Mouse (Mus musculus) heart, embryonic 10.5 days (tissue): ENCODE measurements around the gene Dnaaf2. TPM values are rescaled to one million over a fixed set of nuclear protein-coding genes. Genes with fewer than 3 reads are reported as not detected.
"Not testable (repeated sequence)": the region's sequence is repeated elsewhere in the genome, so short reads cannot be mapped to it uniquely, and the experiment has no call there.

Source experiments
- DNase-seq: peaks from one replicate; pipeline ENCODE4 v3.0.0-alpha.2; 2017; ENCODE audit warnings: low spot score
- H3K27ac ChIP-seq: fragments of 300-500 bp; sonication (generic); 2 replicates; pipeline ENCODE4 v1.5.1; 2016; ENCODE audit warnings: mild to moderate bottlenecking
- H3K27me3 ChIP-seq: fragments of 300-500 bp; sonication (generic); 2 replicates; pipeline ENCODE4 v1.6.1; 2016; ENCODE audit warnings: mild to moderate bottlenecking; ENCODE audit not compliant: poor library complexity, insufficient read depth, severe bottlenecking
- H3K36me3 ChIP-seq: fragments of 300-500 bp; sonication (generic); 2 replicates; pipeline ENCODE4 v1.6.1; 2016; ENCODE audit warnings: mild to moderate bottlenecking, moderate library complexity
- H3K4me1 ChIP-seq: fragments of 300-500 bp; sonication (generic); 2 replicates; pipeline ENCODE4 v1.6.1; 2016; ENCODE audit warnings: mild to moderate bottlenecking
- H3K4me3 ChIP-seq: fragments of 300-500 bp; sonication (generic); 2 replicates; pipeline ENCODE4 v1.5.1; 2016; ENCODE audit warnings: mild to moderate bottlenecking, moderate library complexity
- H3K9me3 ChIP-seq: fragments of 300-500 bp; sonication (generic); 2 replicates; pipeline ENCODE4 v1.6.1; 2016; ENCODE audit warnings: mild to moderate bottlenecking, moderate library complexity
- WGBS: fragments of 180-500 bp; shearing (Covaris S2); methylation state at CpG from one replicate; pipeline ENCODE4 v1.1.7; 2016; 5-methylcytosine and 5-hydroxymethylcytosine counted together
- polyA plus RNA-seq: library from polyadenylated mRNA; unstranded; fragments of >200 nt; fragmentation: Nextera tagmentation; extraction: Ambion mirVana; gene quantifications from 2 replicates; pipeline ENCODE4 v1.2.1, GENCODE M21; 2016

Gene Dnaaf2
- polyA plus RNA-seq, 1 experiment from 2014 or later, result 13.0 TPM

DNA sequence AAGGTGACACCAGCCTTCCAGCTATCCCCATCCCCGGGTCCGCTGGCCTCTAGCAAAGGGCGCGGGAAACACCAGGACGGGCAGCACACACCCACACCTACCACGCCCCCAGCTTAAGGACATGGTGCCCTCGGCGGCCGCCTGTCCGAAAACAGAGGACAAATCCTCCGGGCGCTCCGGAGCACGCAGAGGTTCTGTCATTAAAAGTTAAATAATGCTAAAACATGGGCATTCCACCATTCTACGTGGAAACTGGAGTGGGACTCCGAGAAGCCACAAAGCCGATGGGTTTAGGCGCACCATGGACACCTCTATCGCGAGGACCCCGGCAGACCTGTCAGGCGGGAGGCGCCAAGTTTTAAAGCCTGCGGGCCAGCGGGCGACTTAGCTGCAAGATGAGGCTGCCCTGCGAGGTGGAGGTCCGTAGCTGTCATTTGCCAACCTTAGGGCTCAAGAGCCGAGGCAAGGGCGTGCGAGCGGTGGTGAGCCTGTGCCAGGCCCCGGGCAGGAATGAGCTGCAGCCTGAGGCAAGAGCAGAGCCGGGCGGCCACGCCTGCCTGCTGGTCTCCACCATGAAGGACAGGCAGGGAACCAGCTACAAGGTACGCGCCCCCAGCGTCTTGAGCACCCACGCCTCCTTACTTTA lies 29.6 kb downstream of the Dnaaf2 start, which contains the start of gene Lrr1:
Gene Lrr1 (plus strand): TSS at position 354 of the 646 bp plus-strand sequence.
- H3K36me3 ChIP-seq, result peaks cover 11% of the 10 kb centered on the region; the same call in 1 of the 2 replicates
- H3K9me3 ChIP-seq, result no peaks in the 10 kb centered on the region
- peak within 1 kb of the TSS; percentile 98 for H3K27ac ChIP-seq
- H3K4me3 ChIP-seq, result peak within 1 kb of the TSS; percentile 91
- peak; percentile 94 for DNase-seq
- 0% methylated on average over 40 of the region's 40 CpGs for WGBS
- H3K27me3 ChIP-seq, result no peaks in the 10 kb centered on the region
- H3K4me1 ChIP-seq, result peaks cover 14% of the 10 kb centered on the region

DNA sequence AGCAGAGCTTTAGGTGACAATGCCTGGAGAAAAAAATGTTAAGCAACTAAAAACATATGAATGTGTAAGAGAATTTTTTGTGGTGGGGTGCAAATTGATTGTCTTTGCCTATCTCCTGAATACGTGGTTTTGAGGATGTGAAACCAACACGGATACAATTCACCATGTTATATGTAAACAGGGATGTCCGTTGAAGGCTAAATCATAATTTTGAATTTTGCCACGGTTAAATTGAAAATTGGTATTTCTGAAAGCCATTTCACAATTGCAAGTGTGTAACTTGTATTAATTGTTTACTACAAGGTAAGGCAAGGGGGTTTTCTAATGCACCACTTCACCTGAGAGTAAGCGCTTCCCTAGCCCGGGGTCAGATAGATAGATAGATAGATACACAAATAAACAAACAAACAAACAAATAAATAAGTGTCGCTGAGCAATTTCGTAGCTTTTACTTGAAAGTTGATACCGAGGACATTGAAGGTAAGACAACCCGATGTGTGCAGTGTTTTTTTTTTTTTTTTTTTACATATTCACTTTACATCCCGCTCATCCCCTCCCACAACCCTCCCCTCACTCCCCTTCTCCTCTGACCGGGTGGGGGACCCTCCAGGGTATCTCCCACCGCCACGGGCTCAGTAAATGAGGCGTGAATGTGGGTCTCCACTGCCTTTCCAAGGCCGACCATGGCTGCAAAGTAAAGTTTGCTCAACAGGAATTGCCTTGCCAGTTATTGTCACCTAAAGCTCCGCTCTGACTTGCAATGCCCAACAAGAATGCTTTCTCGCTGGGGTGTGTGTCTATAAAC lies 30.4 kb downstream of the Dnaaf2 start:
- Histone ChIP-seq H3K4me3 (peak overlapping the region; percentile 91), H3K27me3 (no peaks in the 10 kb centered on the region), H3K27ac (peak overlapping the region; percentile 98), H3K36me3 (peaks cover 4% of the 10 kb centered on the region; the same call in 1 of the 2 replicates), H3K9me3 (no peaks in the 10 kb centered on the region), H3K4me1 (peaks cover 14% of the 10 kb centered on the region)
- WGBS, result 9% methylated on average over 18 of the region's 18 CpGs
- no peak for DNase-seq

DNA sequence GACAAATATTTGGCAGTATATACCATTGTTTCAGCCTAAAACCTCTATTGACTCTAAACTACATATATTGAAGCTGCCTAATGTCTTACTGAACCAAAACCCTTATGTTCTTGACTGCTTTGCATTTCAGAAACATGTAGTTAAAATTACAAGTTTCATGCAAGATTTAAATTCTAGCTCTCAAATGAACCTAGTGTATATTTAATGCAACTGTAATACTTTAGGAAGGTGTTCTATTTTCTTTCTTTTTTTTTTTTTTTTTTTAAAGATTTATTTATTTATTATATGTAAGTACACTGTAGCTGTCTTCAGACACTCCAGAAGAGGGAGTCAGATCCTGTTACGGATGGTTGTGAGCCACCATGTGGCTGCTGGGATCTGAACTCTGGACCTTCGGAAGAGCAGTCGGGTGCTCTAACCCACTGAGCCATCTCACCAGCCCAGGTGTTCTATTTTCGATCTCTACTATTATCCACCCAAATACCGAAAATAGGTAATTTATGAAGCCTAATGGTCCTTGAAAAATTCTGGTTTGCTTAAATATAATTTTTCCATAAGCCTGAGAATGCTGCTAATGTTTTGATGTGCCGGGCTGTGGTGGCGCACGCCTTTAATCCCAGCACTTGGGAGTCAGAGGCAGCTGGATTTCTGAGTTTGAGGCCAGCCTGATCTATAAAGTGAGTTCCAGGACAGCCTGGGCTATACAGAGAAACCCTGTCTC lies 31.2 kb downstream of the Dnaaf2 start:
- not testable (repeated sequence) for H3K36me3 ChIP-seq, DNase-seq
- 64% methylated on average over 8 of the region's 8 CpGs for WGBS

DNA sequence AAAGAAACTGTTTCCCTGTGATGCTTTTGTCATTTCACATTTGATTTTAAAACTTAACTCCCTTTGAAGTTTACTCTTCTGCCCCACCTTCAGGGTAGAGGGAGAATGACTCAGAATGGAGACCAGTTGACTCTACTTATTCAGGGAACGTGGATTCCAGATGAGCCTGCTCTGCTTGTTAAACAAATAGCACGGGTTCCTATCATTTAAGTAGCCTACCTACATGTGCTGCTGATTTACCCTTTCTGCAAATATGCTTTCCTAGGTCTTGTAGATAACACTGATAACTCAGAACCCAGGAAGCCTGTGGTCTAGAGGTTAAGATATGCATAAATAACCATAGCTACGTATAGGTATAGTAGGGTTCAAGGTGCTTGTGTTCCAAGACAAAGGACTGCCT lies 33.3 kb downstream of the Dnaaf2 start:
- WGBS, result 58% methylated on average over 3 of the region's 3 CpGs
- H3K9me3 ChIP-seq, result no peaks in the 10 kb centered on the region
- H3K4me3 ChIP-seq, result no peak overlapping the region
- no peak for DNase-seq
- H3K27me3 ChIP-seq, result no peaks in the 10 kb centered on the region
- no peaks in the 10 kb centered on the region for H3K36me3 ChIP-seq
- no peak overlapping the region for H3K27ac ChIP-seq
- peaks cover 12% of the 10 kb centered on the region for H3K4me1 ChIP-seq

More for the DNA sequence above, 31.2 kb downstream of the Dnaaf2 start:
- peaks cover 14% of the 10 kb centered on the region for H3K4me1 ChIP-seq
- not testable (repeated sequence) for H3K9me3 ChIP-seq, H3K27ac ChIP-seq, H3K4me3 ChIP-seq, H3K27me3 ChIP-seq

DNA sequence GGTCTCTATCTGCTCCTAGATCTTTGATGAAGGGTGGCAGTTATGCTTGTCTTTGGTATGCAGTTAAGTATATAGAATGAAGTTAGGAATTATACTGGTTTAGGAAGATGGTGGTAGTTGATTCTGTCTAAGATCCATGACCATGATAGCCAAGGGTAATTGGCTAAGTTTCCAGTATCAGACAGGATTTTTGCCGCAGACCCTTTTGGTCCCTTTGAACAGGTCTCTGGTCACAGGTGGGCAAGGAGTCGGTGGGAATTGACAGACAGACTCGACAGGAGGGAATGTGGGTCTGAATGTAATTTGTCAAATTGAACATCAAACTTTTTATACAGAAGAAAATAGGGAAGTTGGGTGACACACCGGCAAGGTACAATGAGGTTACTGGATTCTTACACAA lies 34.6 kb downstream of the Dnaaf2 start:
- H3K27ac ChIP-seq, H3K9me3 ChIP-seq, DNase-seq, H3K27me3 ChIP-seq, H3K4me3 ChIP-seq, H3K4me1 ChIP-seq, H3K36me3 ChIP-seq: not testable (repeated sequence)
- 80% methylated on average over 4 of the region's 4 CpGs for WGBS

DNA sequence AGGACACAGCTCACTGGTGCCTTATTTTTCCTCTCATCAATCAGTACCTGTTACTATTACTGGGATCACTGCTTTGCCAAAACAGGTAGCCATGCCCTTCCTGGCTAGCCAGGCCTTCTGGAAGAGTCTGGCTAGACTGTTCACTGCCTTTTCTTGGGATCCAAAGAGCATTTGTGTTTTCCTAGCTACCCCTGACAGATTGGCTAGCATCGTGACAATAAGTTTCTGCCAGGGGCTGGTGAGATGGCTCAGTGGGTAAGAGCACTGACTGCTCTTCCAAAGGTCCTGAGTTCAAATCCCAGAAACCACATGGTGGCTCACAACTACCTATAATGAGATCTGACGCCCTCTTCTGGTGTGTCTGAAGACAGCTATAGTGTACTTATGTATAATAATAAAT lies 37.6 kb downstream of the Dnaaf2 start:
- DNase-seq, H3K9me3 ChIP-seq, H3K27me3 ChIP-seq, H3K27ac ChIP-seq, H3K4me1 ChIP-seq, H3K4me3 ChIP-seq: not testable (repeated sequence)
- H3K36me3 ChIP-seq, result peaks cover 20% of the 10 kb centered on the region
- WGBS, result 74% methylated on average over 2 of the region's 2 CpGs

DNA sequence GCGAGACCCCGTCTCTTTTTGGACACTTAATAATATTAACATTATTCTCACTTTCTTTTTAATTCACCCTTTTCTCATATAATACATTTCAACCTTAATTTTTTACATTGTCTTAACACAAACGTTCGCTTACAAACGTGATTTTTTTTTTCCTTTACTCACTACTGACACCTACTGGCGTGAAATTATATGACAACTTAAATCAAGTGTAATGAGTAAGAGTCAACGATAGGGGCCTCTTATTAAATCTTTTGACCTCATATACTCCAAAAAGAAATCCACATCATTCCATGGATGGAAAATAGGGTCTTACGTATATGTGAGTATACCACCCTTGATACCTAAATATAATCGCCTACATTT lies 38.7 kb downstream of the Dnaaf2 start:
- peaks cover 3% of the 10 kb centered on the region; the same call in 1 of the 2 replicates for H3K4me1 ChIP-seq
- H3K9me3 ChIP-seq, result no peaks in the 10 kb centered on the region
- H3K27me3 ChIP-seq, result no peaks in the 10 kb centered on the region
- peak overlapping the region; percentile 35; the same call in 1 of the 2 replicates for H3K4me3 ChIP-seq
- WGBS, result 6% methylated on average over 9 of the region's 9 CpGs
- H3K36me3 ChIP-seq, result peaks cover 22% of the 10 kb centered on the region
- no peak overlapping the region for H3K27ac ChIP-seq
- no peak for DNase-seq

DNA sequence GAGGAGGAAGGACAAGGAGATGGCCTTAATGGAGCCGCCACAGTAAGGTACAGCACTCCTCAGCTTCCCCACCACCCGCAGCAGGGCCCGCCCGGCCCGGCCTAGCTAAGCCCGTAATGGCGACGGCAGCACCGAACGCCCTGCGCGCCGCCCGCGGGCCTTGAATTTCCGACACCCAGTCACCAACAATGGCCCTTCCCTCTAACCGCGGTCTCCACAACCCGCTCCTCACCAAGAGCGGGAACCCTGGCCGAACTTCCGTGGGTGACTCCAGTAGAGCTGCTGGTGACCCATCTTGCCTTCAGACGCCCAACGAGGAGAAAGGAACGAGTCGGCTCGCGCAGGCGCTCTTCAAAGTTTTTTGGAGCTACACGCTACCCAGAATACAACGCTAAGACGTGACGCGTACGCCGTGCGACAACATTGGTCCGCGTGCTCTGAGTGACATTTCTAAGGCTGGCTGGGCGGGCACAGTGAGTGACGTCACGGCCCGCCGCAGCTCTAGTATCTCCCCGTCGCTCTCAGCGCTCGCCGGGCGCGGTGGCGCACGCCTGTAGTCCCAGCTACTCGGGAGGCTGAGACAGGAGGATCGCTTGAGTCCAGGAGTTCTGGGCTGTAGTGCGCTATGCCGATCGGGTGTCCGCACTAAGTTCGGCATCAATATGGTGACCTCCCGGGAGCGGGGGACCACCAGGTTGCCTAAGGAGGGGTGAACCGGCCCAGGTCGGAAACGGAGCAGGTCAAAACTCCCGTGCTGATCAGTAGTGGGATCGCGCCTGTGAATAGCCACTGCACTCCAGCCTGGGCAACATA lies 39.3 kb downstream of the Dnaaf2 start, which contains the start of gene Rps29:
Gene Rps29 (minus strand): TSS at position 422 of the 813 bp plus-strand sequence.
- under 1% methylated on average over 59 of the region's 68 CpGs for WGBS

DNA sequence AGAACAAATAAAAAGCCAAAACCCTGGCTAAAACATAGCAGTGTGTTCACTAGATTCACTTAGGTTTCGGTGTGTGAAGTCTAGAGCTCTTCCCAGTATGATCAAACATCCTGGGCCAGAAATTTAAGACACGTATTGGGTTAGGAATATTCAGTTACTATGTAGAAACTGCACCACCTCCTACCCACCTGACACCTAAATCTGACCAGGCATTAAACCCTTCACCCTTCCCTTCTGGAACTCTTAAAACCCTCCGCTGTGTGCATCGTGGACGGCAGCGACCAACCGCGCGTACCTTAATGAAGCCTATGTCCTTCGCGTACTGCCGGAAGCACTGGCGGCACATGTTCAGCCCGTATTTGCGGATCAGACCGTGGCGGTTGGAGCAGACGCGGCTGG lies 39.9 kb downstream of the Dnaaf2 start:
- Histone ChIP-seq H3K27ac (peak overlapping the region; percentile 97), H3K9me3 (no peaks in the 10 kb centered on the region), H3K4me1 (peaks cover 3% of the 10 kb centered on the region; the same call in 1 of the 2 replicates), H3K36me3 (peaks cover 22% of the 10 kb centered on the region), H3K4me3 (peak overlapping the region; percentile 88), H3K27me3 (no peaks in the 10 kb centered on the region)
- DNase-seq, result no peak
- WGBS, result under 1% methylated on average over 19 of the region's 19 CpGs

More for the DNA sequence above, 39.3 kb downstream of the Dnaaf2 start, which contains the start of gene Rps29:
- not testable (repeated sequence) for H3K27me3 ChIP-seq, H3K4me1 ChIP-seq, H3K9me3 ChIP-seq
- H3K27ac ChIP-seq, result peak within 1 kb of the TSS; percentile 97
- peak; percentile 99 for DNase-seq
- peak within 1 kb of the TSS; percentile 88 for H3K4me3 ChIP-seq
- peaks cover 22% of the 10 kb centered on the region for H3K36me3 ChIP-seq

DNA sequence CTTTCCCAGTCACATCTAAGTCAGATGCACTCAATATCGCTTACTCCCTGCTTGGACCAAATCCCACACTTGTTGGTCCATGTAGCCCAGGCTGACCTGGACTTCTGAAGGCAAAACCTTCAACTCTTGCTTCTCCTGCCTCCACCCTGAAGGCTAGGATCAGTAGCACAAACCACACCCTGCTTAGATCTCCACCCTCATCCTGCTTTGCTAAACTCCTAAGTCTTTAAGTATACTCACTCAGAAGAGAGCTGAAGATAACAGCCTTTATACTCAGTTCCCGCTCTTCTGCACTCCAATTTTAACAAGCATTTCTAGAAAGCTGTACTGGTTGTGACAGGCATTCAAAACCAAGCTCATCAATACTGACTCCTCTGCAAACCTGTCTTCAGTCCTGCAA lies 41.1 kb downstream of the Dnaaf2 start:
- no peak overlapping the region for H3K27ac ChIP-seq
- no peak for DNase-seq
- 0 out of 2 replicates have a peak overlapping the region, but pooled peaks have one; percentile 88 for H3K4me3 ChIP-seq
- WGBS, result 85% methylated on average over 2 of the region's 2 CpGs
- H3K27me3 ChIP-seq, result no peaks in the 10 kb centered on the region
- no peaks in the 10 kb centered on the region for H3K9me3 ChIP-seq
- H3K36me3 ChIP-seq, result peaks cover 22% of the 10 kb centered on the region
- H3K4me1 ChIP-seq, result peaks cover 3% of the 10 kb centered on the region; the same call in 1 of the 2 replicates

DNA sequence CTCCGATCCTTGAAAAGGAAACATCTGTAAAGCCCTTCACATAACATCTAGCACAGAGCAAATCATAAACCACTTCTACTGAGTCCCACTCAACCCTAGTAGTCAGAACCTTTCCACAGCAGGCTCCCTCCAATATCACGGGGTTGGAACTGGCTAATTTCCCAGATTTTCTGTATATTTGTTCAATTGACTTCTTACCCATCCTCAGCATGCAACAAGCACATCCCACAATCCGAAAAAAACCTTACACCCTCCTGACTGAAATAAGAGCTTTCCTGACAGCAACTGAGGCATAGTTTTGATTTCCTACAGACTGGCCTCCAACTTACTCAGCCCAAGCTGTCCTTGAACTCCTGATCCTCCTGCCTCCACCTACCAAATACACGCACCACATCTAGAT lies 41.8 kb downstream of the Dnaaf2 start:
- no peak for DNase-seq
- H3K4me3 ChIP-seq, result no peak overlapping the region
- H3K4me1 ChIP-seq, result peaks cover 3% of the 10 kb centered on the region; the same call in 1 of the 2 replicates
- no peaks in the 10 kb centered on the region for H3K9me3 ChIP-seq
- peaks cover 22% of the 10 kb centered on the region for H3K36me3 ChIP-seq
- no peaks in the 10 kb centered on the region for H3K27me3 ChIP-seq
- 86% methylated on average over 4 of the region's 4 CpGs for WGBS
- no peak overlapping the region for H3K27ac ChIP-seq

DNA sequence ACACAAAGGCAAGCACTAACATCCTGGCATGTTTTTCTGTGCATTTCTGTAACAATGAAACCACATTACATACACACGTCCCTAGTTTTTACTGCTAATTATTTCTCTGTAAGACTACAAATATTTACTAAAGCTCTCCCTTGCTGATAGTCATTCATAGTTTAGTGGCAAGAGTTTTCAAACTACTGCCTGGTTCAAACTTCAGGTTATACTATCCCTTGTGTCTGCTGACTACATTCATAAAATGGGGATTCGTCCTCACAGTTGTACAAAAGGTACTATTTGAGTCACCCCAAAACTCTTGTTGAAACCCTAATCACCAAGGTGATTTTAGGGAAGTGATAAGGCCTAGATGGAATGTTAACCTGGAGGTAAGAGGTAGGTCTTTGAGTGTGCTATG lies 42.3 kb downstream of the Dnaaf2 start:
- no peaks in the 10 kb centered on the region for H3K9me3 ChIP-seq
- 86% methylated on average over 2 of the region's 2 CpGs for WGBS
- peaks cover 3% of the 10 kb centered on the region; the same call in 1 of the 2 replicates for H3K4me1 ChIP-seq
- no peak overlapping the region for H3K27ac ChIP-seq
- DNase-seq, result no peak
- H3K4me3 ChIP-seq, result no peak overlapping the region
- H3K27me3 ChIP-seq, result no peaks in the 10 kb centered on the region
- H3K36me3 ChIP-seq, result peaks cover 22% of the 10 kb centered on the region
